Mouse (Mus musculus): ENCODE measurements around the gene Clec12a. TPM values are rescaled to one million over a fixed set of nuclear protein-coding genes. Genes with fewer than 3 reads are reported as not detected.

Gene Clec12a
- polyA plus RNA-seq, 1 experiment from 2014 or later, result 0.51 TPM

Other genes starting within 250 kb of the Clec12a start
- not detected in 2 replicates for gene Clec2e, start 241.8 kb upstream of the Clec12a start, polyA plus RNA-seq (2016; fragmentation: Nextera tagmentation; extraction: Ambion mirVana)
- not detected in 2 replicates for gene Clec2d, start 162.1 kb upstream of the Clec12a start, polyA plus RNA-seq (2016; fragmentation: Nextera tagmentation; extraction: Ambion mirVana)
- 0.16 TPM in 1 of 2 replicates, not detected in the other for gene Cd69, start 67.3 kb upstream of the Clec12a start, polyA plus RNA-seq (2016; fragmentation: Nextera tagmentation; extraction: Ambion mirVana)
- not detected in 2 replicates for gene 4922502D21Rik, start 10.9 kb upstream of the Clec12a start, polyA plus RNA-seq (2016; fragmentation: Nextera tagmentation; extraction: Ambion mirVana)
- gene Clec12b, start 43.2 kb downstream of the Clec12a start, polyA plus RNA-seq (2016; fragmentation: Nextera tagmentation; extraction: Ambion mirVana), result not detected in 2 replicates
- 9.2 and 12.0 TPM in 2 replicates for gene Clec1b, start 54.6 kb downstream of the Clec12a start, polyA plus RNA-seq (2016; fragmentation: Nextera tagmentation; extraction: Ambion mirVana)
- gene Clec9a, start 66.2 kb downstream of the Clec12a start, polyA plus RNA-seq (2016; fragmentation: Nextera tagmentation; extraction: Ambion mirVana), result 0.20 and 0.21 TPM in 2 replicates
- gene Clec1a, start 109.3 kb downstream of the Clec12a start, polyA plus RNA-seq (2016; fragmentation: Nextera tagmentation; extraction: Ambion mirVana), result 0.84 and 1.4 TPM in 2 replicates
- 0.16 TPM in 1 of 2 replicates, not detected in the other for gene Olr1, start 164.5 kb downstream of the Clec12a start, polyA plus RNA-seq (2016; fragmentation: Nextera tagmentation; extraction: Ambion mirVana)
- gene Tmem52b, start 169.9 kb downstream of the Clec12a start, polyA plus RNA-seq (2016; fragmentation: Nextera tagmentation; extraction: Ambion mirVana), result not detected in 2 replicates
- 34.2 and 35.7 TPM in 2 replicates for gene Gabarapl1, start 190.5 kb downstream of the Clec12a start, polyA plus RNA-seq (2016; fragmentation: Nextera tagmentation; extraction: Ambion mirVana)
- not detected in 2 replicates for gene Klre1, start 235.2 kb downstream of the Clec12a start, polyA plus RNA-seq (2016; fragmentation: Nextera tagmentation; extraction: Ambion mirVana)
- gene Klrd1, start 249.1 kb downstream of the Clec12a start, polyA plus RNA-seq (2016; fragmentation: Nextera tagmentation; extraction: Ambion mirVana), result not detected in 2 replicates

All from limb, embryonic 10.5 days (tissue).